Mouse (Mus musculus) G1E (cell line): ENCODE measurements at regions not wholly inside any gene's neighbourhood (a gene's known extent, or its start where the extent isn't known, plus 50 kb on each side); places are given as distances from the start of the nearest gene placed in this dataset.

Experiments
- CTCF ChIP-seq: IDR thresholded peaks from 2 replicates; pipeline ENCODE4 v1.5.1; 2012; ENCODE audit warnings: low read depth, low read length, inconsistent platforms, mixed read lengths
- POLR2AphosphoS5 ChIP-seq: IDR thresholded peaks from 2 replicates; pipeline ENCODE4 v1.6.1; 2012; ENCODE audit warnings: low read depth, low read length, inconsistent platforms; ENCODE audit not compliant: insufficient replicate concordance

- no peak for TF ChIP-seq CTCF
- no peak for TF ChIP-seq POLR2AphosphoS5
Observed at GRCm38 (mm10) chr4:64599222-64599621, 524.8 kb upstream of the Pappa start.
